Mouse (Mus musculus): Measurements from ENCODE around the gene Foxp1.

DNA sequence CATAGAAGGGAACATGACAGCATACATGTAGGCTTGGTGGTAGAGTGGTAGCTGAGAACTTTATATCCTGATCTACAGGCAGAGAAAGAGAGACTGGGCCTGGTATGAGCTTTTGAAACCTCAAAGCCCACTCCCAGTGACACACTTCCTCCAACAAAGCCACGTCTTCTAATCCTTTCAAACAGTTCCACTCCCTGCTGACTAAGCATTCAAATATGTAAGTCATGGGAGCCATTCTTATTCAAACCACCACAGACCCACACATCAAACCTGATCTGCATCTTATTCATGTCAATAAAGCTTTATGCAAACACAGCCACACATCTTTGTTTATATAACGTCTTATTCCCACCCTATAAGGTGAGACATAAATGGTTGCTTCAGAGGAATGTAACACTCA, 646.1 kb downstream of the Foxp1 start:
- no peak for TF ChIP-seq CTCF (IDR thresholded peaks at IDR 0.05; ENCODE audit: borderline replicate concordance, control insufficient read depth, extremely low read depth, insufficient read depth, low read length, poor library complexity)
- TF ChIP-seq POLR2A (IDR thresholded peaks at IDR 0.05; ENCODE audit: control insufficient read depth, extremely low read depth, insufficient read depth, low read length, poor library complexity) = no peak
